Mouse (Mus musculus) T-cell, adult 2 months (primary cell): ENCODE results near the gene Cacnb3.

Experiments
- DNase-seq: peaks from one replicate; pipeline ENCODE4 v3.0.0; 2022; ENCODE audit warnings: low spot score

Gene Cacnb3

GRCm38 (mm10) chr15:98635291-98635841 is 4.7 kb downstream of the Cacnb3 start:
- DNase-seq = no peak

DNA sequence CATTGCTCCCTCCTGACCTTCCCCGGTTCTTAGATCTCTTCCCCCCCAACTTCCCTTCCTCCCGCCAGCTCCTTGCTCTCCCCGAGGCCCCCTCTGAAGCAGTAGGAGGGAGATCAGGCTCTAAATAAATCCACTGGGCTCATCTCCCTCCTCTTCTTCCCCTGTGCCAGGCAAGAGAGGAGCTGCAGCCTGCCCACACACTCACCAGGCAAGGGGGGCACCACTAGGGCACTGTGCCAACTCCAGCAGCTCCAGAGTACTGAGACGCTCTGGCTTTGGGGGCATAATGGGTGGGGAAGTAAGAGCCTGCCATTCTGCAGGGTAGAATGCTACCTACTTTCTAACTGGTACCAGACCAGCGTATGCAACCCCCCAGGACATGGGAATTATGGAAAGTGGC is 5.9 kb downstream of the Cacnb3 start:
- DNase-seq = no peak

DNA sequence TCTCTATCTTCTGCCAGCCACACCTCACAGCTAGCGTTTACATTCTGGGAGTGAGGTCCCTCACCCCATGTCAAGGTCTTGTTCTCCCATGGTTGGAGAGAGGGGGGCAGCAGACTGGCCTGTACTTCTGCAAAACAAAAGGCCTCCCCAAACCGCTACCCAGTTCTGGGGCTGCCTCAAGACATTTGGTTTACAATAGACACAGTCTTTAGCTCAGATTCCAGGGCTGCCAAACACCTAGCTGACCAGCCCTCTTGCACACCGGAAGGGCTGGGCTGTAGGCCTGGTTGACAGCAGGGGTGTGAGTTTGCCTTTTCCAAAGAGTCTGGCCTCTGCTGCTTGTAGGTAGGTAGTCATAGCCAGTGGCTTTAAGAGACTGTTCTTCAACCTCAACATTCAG is 6.5 kb downstream of the Cacnb3 start:
- no peak for DNase-seq

DNA sequence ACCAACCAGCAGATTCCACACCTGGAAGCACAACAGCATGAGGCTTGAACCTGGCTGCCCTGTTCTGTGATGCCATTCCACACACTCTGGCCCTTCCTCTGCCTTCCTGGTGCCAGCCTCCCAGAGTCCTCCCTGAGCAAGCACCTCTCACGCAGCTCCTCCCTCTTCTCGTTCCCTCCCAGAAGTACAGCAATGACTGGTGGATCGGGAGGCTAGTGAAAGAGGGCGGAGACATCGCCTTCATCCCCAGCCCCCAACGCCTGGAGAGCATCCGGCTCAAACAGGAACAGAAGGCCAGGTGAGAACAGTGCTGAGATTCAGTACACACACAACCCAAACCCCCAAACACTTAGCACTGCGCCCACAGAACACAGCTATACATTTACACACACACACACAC is 9.5 kb downstream of the Cacnb3 start:
- no peak for DNase-seq

GRCm38 (mm10) chr15:98644406-98644805 is 13.8 kb downstream of the Cacnb3 start:
- no peak for DNase-seq

DNA sequence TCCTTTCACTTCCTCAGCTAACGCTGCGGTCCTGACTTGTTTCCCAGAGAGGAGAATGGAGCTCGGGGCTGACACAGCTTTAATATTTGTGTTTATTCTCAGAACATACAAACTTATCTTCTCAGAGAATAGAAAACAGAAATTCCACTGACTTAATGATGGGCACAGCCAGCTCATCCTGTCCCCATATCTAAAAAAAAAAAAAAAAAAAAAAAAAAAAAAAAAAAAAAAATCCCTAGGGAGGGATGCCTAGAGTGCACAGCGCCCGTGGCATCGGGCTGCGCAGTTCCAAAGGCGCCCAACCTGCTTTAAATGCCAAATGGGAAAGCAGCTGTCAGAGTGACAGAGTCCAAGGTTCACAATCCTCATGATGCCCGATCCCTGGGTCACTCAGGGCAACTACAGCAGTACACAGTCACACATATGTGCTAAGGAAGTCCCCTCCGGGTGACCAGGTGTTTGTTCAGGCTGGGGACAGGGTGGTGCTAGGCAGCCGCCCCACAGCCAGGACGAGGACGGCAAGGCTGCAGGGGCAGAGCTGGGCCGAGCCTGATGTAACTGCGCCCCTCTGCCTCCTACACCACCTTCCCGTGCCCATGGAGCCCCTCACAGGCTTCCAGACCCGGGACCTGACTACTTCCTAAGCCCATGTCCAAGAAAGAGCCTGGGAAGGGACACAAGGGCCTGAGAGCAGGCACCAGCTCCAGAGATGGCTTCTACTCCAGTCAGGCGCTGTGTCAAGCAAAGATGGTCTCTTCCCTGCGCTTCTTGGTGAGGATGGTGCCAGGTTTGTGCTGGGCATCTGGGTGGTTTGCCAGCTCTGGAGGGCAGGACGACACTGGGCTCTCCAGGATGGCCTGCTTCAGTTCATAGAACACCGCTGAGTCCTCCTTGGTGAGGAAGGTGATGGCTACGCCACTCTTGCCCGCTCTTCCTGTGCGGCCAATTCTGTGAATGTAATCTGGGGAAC is 14.7 kb downstream of the Cacnb3 start:
- no peak for DNase-seq

GRCm38 (mm10) chr15:98646737-98647136 is 16.1 kb downstream of the Cacnb3 start:
- DNase-seq = no peak

GRCm38 (mm10) chr15:98647308-98647707 is 16.7 kb downstream of the Cacnb3 start:
- no peak for DNase-seq

- no peak for DNase-seq
Measured at GRCm38 (mm10) chr15:98648071-98648470, 17.4 kb downstream of the Cacnb3 start.

DNA sequence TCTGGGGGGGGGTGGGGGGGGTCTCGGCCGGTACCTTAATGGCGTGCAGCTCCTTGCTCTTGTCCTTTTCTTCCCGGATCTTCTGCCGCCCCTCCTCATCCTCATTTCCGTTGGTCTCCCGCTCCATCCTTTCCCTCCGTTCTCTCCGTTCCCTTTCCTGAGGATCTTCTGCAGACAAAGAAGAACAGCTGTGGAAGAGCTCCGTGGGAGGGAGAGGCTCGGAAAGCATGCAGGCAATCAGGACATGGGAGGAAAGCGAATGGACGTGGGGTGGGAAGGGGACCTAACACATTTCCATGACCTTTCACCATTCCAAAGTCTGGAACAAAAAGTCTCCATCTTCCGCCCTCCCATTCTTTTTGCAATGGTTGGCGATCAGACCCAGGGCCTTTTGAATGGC is 20.8 kb downstream of the Cacnb3 start:
- no peak for DNase-seq

GRCm38 (mm10) chr15:98652174-98652573 is 21.5 kb downstream of the Cacnb3 start:
- DNase-seq = no peak

DNA sequence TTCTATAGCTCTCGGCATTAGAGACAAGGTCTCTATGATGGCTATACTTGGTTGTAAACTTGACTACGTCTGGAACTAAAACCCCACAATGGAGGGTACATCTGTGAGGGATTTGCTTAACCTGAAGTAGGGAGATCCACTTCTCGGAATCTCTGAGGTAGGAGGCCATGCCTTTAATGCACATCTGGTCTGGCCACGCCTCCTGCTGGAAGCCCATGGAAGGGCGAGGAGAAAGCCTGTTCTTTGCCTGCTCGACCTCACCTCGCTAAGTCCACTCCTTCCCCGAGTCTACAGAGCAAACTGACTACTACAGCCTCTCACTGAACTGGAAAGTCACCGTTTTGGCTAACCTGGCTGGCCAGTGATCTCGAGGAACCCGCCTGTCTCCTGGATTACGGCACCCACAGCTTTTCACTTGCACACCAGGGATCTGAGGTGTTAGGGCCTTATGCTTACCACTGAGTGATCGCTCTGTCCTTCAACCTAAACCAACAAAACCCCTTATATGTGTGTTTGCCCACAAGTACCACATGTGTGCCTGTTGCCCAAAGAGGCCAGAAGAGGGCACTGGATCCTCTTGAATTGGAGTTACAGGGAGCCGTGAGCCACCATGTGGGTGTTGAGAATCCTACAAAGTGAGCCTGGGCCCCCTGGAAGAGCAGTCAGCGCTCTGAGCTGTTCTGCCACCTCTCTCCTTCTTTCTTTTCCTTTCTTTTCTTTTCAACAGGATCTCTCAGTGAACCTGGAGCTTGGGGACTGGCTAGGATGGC is 26.5 kb downstream of the Cacnb3 start:
- DNase-seq = no peak

DNA sequence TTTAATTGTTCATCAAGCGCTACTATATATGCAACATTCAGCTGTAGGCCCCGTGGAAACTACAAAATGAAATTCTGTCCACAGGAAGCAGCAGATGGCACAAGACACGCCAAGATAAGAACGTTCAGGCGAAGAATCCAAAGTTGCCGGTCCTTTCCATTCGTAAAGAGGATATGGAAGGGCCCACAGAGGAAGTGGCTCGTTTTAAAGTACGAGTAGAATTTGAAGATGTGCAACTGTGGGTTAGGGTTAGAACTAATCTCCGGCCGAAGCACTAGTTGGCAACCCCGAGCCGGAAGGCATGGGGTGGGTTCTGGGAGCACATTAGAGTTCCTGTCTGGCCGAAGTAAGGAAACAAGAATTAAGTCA is 31.5 kb downstream of the Cacnb3 start:
- peak; percentile 53 for DNase-seq

DNA sequence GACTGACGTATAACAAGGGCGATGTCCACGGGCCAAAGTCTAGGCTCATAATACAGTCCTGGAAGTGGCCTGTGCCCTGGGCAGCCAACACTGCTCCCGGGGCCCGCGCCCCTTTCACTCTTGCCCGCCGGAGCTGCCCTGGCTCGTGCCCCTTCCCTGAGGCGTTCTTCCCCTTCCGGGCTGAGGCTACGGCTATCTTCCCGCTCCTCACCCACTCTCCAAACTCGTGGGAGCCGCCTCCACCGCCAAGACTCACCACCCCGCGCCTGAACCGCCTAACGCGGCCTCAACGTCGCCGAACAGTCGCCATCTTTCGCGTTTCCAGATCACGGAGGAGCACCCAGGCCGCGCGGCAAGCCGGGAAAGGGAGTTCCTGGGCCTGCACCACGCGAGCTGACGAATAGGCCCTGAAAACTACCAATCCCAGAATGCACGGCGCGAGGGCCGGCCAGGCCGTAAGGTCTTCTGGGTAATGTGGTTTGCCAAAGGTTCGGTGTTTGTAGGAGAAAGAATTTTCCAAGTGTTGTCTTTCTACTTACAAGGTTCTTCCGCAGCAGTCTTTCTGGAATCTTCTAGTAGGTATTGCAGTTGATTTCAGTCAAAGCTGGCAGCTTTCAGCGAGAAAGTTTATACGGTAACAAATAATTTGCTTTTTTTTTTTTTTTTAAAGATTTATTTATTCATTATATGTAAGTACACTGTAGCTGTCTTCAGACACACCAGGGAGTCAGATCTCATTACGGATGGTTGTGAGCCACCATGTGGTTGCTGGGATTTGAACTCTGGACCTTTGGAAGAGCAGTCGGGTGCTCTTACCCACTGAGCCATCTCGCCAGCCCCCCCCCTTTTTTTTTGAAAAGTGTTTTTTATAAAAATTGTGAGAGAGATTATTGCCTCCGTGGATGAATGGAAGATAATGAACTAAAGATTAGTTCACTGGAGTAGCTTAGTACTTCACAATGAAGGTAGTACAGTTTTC is 32.2 kb downstream of the Cacnb3 start, which contains the start of gene Ddx23:
TSS of gene Ddx23 (minus strand) at position 328 of the 979 bp plus-strand sequence.
- peak; percentile 95 for DNase-seq

DNA sequence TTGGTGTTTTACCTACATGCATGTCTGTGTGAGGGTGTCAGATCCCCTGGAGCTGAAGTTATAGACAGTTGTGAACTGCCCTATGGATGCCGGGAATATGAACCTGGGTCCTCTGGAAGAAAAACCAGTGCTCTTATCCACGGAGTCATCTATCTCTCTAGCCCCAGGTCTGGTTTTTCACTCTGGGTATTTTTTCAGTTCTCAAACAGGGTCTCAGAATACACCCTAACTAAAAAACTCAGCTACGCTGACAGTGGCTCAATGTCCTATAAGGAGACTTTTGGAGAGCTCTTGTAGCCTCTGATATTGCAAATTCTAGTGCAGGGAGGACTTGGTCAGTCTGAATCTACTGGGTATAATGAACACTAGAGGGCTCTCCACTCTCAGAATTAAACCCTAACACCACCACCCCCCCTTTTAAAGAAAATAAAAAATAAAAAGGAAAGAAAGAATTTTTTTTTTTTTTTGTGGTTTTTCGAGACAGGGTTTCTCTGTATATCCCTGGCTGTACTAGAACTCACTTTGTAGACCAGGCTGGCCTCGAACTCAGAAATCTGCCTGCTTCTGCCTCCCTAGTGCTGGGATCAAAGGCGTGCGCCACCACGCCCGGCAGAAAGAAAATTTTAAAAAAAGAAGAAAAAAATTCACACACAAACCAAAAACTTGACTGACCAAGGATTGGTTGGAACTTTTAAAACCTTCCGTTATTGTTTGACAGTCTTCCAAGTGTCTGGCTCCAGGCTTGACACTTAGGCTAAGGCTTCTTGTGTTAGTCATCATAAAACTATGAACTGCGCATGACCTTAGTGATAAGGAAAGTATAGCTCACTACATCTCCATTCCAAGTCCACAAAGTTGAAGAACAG is 33.6 kb downstream of the Cacnb3 start:
- no peak for DNase-seq

GRCm38 (mm10) chr15:98672592-98672991 is 42.0 kb downstream of the Cacnb3 start:
- DNase-seq = no peak

DNA sequence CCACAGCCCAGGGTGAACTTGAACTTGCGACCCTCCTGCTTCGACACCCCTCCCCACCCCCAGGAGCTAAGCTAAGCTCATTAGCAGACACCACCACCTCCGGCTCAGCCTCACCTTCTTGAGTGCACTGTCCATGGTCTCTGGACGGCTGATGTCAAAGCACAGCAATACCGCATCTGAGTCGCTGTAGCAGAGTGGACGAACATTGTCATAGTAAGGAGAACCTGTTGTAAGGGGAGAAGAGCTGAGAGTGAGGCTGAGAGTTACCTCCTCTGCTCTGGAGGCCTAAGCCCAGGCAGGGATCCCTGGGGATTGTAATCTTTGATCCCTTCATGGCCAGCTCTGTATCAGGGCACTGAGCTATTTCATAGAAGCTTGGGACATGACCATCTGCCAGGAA is 43.1 kb downstream of the Cacnb3 start:
- no peak for DNase-seq

- no peak for DNase-seq
Measured at GRCm38 (mm10) chr15:98674284-98674993, 43.8 kb downstream of the Cacnb3 start.

- DNase-seq = no peak
Measured at GRCm38 (mm10) chr15:98674994-98675545, 44.4 kb downstream of the Cacnb3 start.
